Mouse (Mus musculus) brain, embryonic 14.5 days (tissue): ENCODE results near the gene Olfr1137.

ENCODE experiments used
- CTCF ChIP-seq: fragments of 200-500 bp; IDR thresholded peaks from 2 replicates; pipeline ENCODE4 v1.5.1; 2012; ENCODE audit warnings: inconsistent platforms, mild to moderate bottlenecking, moderate library complexity, borderline replicate concordance; ENCODE audit not compliant: insufficient read depth, insufficient read length; ENCODE audit errors: extremely low read depth
- POLR2A ChIP-seq: fragments of 200-500 bp; IDR thresholded peaks from 2 replicates; pipeline ENCODE4 v1.6.1; 2012; ENCODE audit warnings: mild to moderate bottlenecking, inconsistent platforms, borderline replicate concordance; ENCODE audit not compliant: poor library complexity, insufficient read depth, insufficient read length, severe bottlenecking; ENCODE audit errors: extremely low read depth

- TF ChIP-seq CTCF, result no peak
- no peak for TF ChIP-seq POLR2A
These were observed 26.9 kb upstream of the Olfr1137 start, which contains the start of gene Olfr1138 for GRCm38 (mm10) chr2:87739878-87740277.
